Mouse (Mus musculus) small intestine, adult 2 months (tissue): ENCODE measurements around the gene Vstm5. TPM values are rescaled to one million over a fixed set of nuclear protein-coding genes. Genes with fewer than 3 reads are reported as not detected.
A peak's percentile ranks its signal among the peaks of the same experiment; 100 is the strongest.

Experiments used
- H3K27ac ChIP-seq: fragments of 200-500 bp; 2 replicates; pipeline ENCODE4 v1.5.1; 2012; ENCODE audit warnings: low read depth, low read length, control low read depth, inconsistent platforms; ENCODE audit not compliant: insufficient read depth
- H3K27me3 ChIP-seq: fragments of 200-500 bp; 2 replicates; pipeline ENCODE4 v1.6.1; 2012; ENCODE audit warnings: mild to moderate bottlenecking, moderate library complexity, low read length, inconsistent platforms; ENCODE audit not compliant: control insufficient read depth, insufficient read depth
- H3K36me3 ChIP-seq: fragments of 200-500 bp; 2 replicates; pipeline ENCODE4 v1.6.1; 2012; ENCODE audit warnings: mild to moderate bottlenecking, low read length, control low read depth, inconsistent platforms; ENCODE audit not compliant: control insufficient read depth, insufficient read depth
- H3K4me1 ChIP-seq: fragments of 200-500 bp; 2 replicates; pipeline ENCODE4 v1.6.1; 2012; ENCODE audit warnings: low read length, inconsistent platforms, mixed read lengths; ENCODE audit not compliant: control insufficient read depth, insufficient read depth, insufficient read length
- H3K4me3 ChIP-seq: fragments of 200-500 bp; 2 replicates; pipeline ENCODE4 v1.5.1; 2012; ENCODE audit warnings: low read depth, mild to moderate bottlenecking, control low read depth, inconsistent platforms, low read length, moderate library complexity
- CTCF ChIP-seq: fragments of 200-500 bp; IDR thresholded peaks from 2 replicates; pipeline ENCODE4 v1.5.1; 2012; ENCODE audit warnings: low read depth, mild to moderate bottlenecking, control low read depth, inconsistent platforms, low read length, moderate library complexity, mixed read lengths; ENCODE audit not compliant: insufficient replicate concordance, insufficient read length; ENCODE audit errors: extremely low read depth
- POLR2A ChIP-seq: fragments of 200-500 bp; IDR thresholded peaks from 2 replicates; pipeline ENCODE4 v1.6.1; 2012; ENCODE audit warnings: low read depth, mild to moderate bottlenecking, control low read depth, inconsistent platforms, low read length, moderate library complexity
- WGBS: fragments of 180-500 bp; shearing (Covaris S2); methylation state at CpG from one replicate; pipeline ENCODE4 v1.1.7; 2018; 5-methylcytosine and 5-hydroxymethylcytosine counted together
- polyA plus RNA-seq: library from polyadenylated mRNA; depleted of rRNA; stranded (reverse); fragments of >200 nt; gene quantifications from 2 replicates; pipeline ENCODE4 v1.2.3, GENCODE M21; 2012

Gene Vstm5
- polyA plus RNA-seq, 1 experiment, result 33.1 TPM

GRCm38 (mm10) chr9:15233604-15234003, 5.2 kb upstream of the Vstm5 start:
- no peaks in the 10 kb centered on the region for H3K36me3 ChIP-seq
- no peaks in the 10 kb centered on the region for H3K27me3 ChIP-seq
- 88% methylated on average over 1 of the region's 1 CpGs for WGBS

GRCm38 (mm10) chr9:15235986-15236385, 2.9 kb upstream of the Vstm5 start:
- Histone ChIP-seq H3K4me3 (no peak overlapping the region), H3K27me3 (no peaks in the 10 kb centered on the region), H3K4me1 (peaks cover 12% of the 10 kb centered on the region), H3K27ac (no peak overlapping the region), H3K36me3 (no peaks in the 10 kb centered on the region)
- WGBS, result 89% methylated on average over 3 of the region's 3 CpGs
- no peak for TF ChIP-seq CTCF
- TF ChIP-seq POLR2A, result no peak

More at GRCm38 (mm10) chr9:15233604-15234003, 5.2 kb upstream of the Vstm5 start:
- Histone ChIP-seq H3K27ac (no peak overlapping the region), H3K4me1 (peaks cover 7% of the 10 kb centered on the region; the same call in 1 of the 2 replicates), H3K4me3 (no peak overlapping the region)
- no peak for TF ChIP-seq POLR2A
- no peak for TF ChIP-seq CTCF

- Histone ChIP-seq H3K27me3 (no peaks in the 10 kb centered on the region), H3K4me3 (no peak overlapping the region), H3K27ac (no peak overlapping the region), H3K4me1 (peaks cover 17% of the 10 kb centered on the region), H3K36me3 (no peaks in the 10 kb centered on the region)
- 60% methylated on average over 14 of the region's 14 CpGs for WGBS
- TF ChIP-seq POLR2A (no peak), CTCF (no peak)
Measured at GRCm38 (mm10) chr9:15237516-15238296, 1.1 kb upstream of the Vstm5 start.

GRCm38 (mm10) chr9:15238297-15238990, 401 bp upstream of the Vstm5 start:
- Histone ChIP-seq H3K27me3 (no peaks in the 10 kb centered on the region), H3K27ac (peak overlapping the region; percentile 71; the same call in 1 of the 2 replicates), H3K4me3 (peak overlapping the region; percentile 65), H3K36me3 (0 out of 2 replicates have a peak, but pooled peaks cover 2% of the 10 kb centered on the region), H3K4me1 (peaks cover 20% of the 10 kb centered on the region)
- whole genome bisulfite sequencing, result 46% methylated on average over 16 of the region's 16 CpGs
- no peak for TF ChIP-seq CTCF
- no peak for TF ChIP-seq POLR2A

- Histone ChIP-seq H3K4me3 (peak overlapping the region; percentile 65), H3K36me3 (0 out of 2 replicates have a peak, but pooled peaks cover 2% of the 10 kb centered on the region), H3K4me1 (peaks cover 31% of the 10 kb centered on the region), H3K27me3 (no peaks in the 10 kb centered on the region), H3K27ac (peak overlapping the region; percentile 58)
- TF ChIP-seq POLR2A, result no peak
- no peak for TF ChIP-seq CTCF
- 77% methylated on average over 6 of the region's 6 CpGs for WGBS
Measured at GRCm38 (mm10) chr9:15240006-15240405, 1.2 kb downstream of the Vstm5 start.

GRCm38 (mm10) chr9:15240863-15241595, 2.2 kb downstream of the Vstm5 start:
- Histone ChIP-seq H3K27ac (peak overlapping the region; percentile 58; the same call in 1 of the 2 replicates), H3K4me1 (peaks cover 38% of the 10 kb centered on the region), H3K4me3 (peak overlapping the region; percentile 65), H3K27me3 (no peaks in the 10 kb centered on the region), H3K36me3 (0 out of 2 replicates have a peak, but pooled peaks cover 2% of the 10 kb centered on the region)
- 59% methylated on average over 6 of the region's 6 CpGs for WGBS
- TF ChIP-seq CTCF, result no peak
- no peak for TF ChIP-seq POLR2A
